Mouse (Mus musculus): ENCODE data around the gene Frmd8. TPM values are rescaled to one million over a fixed set of nuclear protein-coding genes. Genes with fewer than 3 reads are reported as not detected.

Gene Frmd8
- total and polyA plus RNA-seq, 3 experiments, result 22.8 to 34.4 TPM; not detected in 1

DNA sequence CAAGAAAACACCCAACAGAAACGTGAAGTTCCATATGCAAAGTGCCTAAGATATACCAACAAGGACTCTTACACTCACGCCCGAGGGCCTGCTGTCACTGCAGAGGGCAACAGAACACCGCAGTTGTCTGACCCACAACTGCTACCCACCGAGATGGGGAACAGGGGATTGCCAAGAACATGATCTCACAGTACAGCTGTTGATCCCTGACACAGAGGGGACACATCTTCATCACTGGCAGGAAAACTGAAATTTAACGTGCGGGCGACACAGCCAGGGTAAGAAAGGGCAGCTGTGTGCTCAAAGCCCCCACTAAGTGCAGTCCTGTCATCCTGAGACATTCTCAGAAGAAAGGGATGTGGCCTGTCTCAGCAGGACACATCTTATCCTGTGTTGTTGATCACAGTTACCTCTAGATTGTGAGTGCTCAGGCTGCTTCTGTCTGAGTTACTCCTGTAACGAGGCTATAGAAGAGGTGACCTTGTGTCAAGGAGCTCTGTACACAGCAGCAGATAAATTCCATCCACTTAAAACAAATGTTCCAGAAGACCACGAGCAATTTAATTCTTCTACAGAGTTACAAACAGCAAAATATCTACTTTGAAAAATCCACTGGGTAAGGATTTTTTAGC is 38.0 kb downstream of the Frmd8 start:
- no peak overlapping the region for H3K9ac ChIP-seq (ENCODE audit: control insufficient read depth, low read depth, low read length, poor library complexity, severe bottlenecking)
- peaks cover 6 to 7% of the 10 kb centered on the region in 2 experiments; a peak in 3 of 4 replicates for H3K4me1 ChIP-seq (ENCODE audit: control insufficient read depth in 1 of 2, insufficient read depth in 2 of 2, low read length in 2 of 2)
- no peaks in the 10 kb centered on the region for H3K27me3 ChIP-seq (ENCODE audit: control insufficient read depth in 1 of 2, insufficient read depth in 2 of 2, low read length in 2 of 2)
- peaks cover 4% of the 10 kb centered on the region; the same call in 1 of the 2 replicates for H3K79me2 ChIP-seq (ENCODE audit: control insufficient read depth, insufficient read depth, low read length, poor library complexity)
- no peak overlapping the region for H3K4me3 ChIP-seq (ENCODE audit: control insufficient read depth in 1 of 2, insufficient read depth in 1 of 2, low read depth in 2 of 2, low read length in 2 of 2)
- TF ChIP-seq POLR2A (IDR thresholded peaks at IDR 0.05; ENCODE audit: control insufficient read depth in 1 of 2, insufficient read depth in 1 of 2, low read depth in 1 of 2, low read length in 2 of 2, poor library complexity in 1 of 2), result no peak
- peak; percentile 73; the same call in 1 of the 2 replicates for TF ChIP-seq POLR2AphosphoS5 (IDR thresholded peaks at IDR 0.05; ENCODE audit: borderline replicate concordance, low read depth, low read length)
- no peak for DNase-seq (ENCODE audit: low read depth, low spot score)
- no peak overlapping the region for H3K27ac ChIP-seq (ENCODE audit: control insufficient read depth, low read depth, low read length)
- H3K9me3 ChIP-seq (replicated peaks; ENCODE audit: insufficient read depth, low read length), result no peaks in the 10 kb centered on the region
- H3K36me3 ChIP-seq (ENCODE audit: control insufficient read depth in 1 of 2, insufficient read depth in 2 of 2, low read length in 2 of 2), result peaks cover 2 to 10% of the 10 kb centered on the region in 2 experiments; a peak in 3 of 4 replicates

DNA sequence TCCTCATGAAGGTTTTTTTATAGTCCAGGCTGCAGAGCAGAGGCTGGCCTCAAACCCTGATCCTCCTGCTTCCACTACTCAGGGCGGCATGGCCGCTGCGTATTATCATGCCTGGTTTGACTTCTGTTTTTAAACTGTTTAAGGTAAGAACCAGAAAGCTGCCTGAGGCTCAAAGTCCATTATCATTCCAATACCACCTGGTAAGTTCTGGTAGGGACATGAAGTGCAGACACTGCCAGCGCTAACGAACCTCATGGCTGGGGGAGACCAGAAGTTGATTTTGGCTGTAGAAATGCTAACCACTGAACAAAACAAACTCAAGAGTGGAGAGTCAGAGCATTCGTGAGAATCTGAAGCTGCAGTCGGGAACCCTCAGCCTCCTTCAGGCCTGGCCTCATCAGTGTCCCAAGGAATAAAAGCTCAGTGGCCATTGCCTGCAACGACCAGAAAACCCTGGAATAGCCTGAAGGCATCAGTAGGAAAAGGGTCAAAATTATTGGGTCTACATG is 39.1 kb downstream of the Frmd8 start:
- peaks cover 0 to 2% of the 10 kb centered on the region in 2 experiments; a peak in 2 of 4 replicates for H3K36me3 ChIP-seq (ENCODE audit: control insufficient read depth in 1 of 2, insufficient read depth in 2 of 2, low read length in 2 of 2)
- no peak overlapping the region for H3K27ac ChIP-seq (ENCODE audit: control insufficient read depth, low read depth, low read length)
- TF ChIP-seq ELF1 (IDR thresholded peaks at IDR 0.05; ENCODE audit: low read depth, low read length) (no peak), CHD2 (IDR thresholded peaks at IDR 0.05; ENCODE audit: low read length) (no peak), POLR2AphosphoS2 (IDR thresholded peaks at IDR 0.05; ENCODE audit: low read length) (no peak), MYC (IDR thresholded peaks at IDR 0.05; ENCODE audit: low read depth, low read length) (no peak), NELFE (IDR thresholded peaks at IDR 0.05; ENCODE audit: low read depth, low read length) (no peak), RAD21 (IDR thresholded peaks at IDR 0.05; ENCODE audit: low read depth, low read length) (no peak), CTCF (IDR thresholded peaks at IDR 0.05 in 2 of 3, conservative IDR thresholded peaks at IDR 0.05 in 1 of 3; ENCODE audit: control insufficient read depth in 1 of 3, insufficient read depth in 1 of 3, low read depth in 2 of 3, low read length in 3 of 3, poor library complexity in 1 of 3, severe bottlenecking in 1 of 3) (no peak), MEF2A (IDR thresholded peaks at IDR 0.05; ENCODE audit: extremely low read depth, insufficient replicate concordance, low read depth, low read length, poor library complexity, severe bottlenecking) (no peak), KAT2A (conservative IDR thresholded peaks at IDR 0.05; ENCODE audit: low read depth, low read length) (no peak), SMC3 (IDR thresholded peaks at IDR 0.05; ENCODE audit: low read depth, low read length) (no peak), SIN3A (IDR thresholded peaks at IDR 0.05; ENCODE audit: low read length) (no peak), JUND (IDR thresholded peaks at IDR 0.05; ENCODE audit: low read depth, low read length) (no peak), ETS1 (IDR thresholded peaks at IDR 0.05; ENCODE audit: low read depth, low read length) (no peak), NRF1 (IDR thresholded peaks at IDR 0.05; ENCODE audit: insufficient read depth, low read depth, low read length, poor library complexity, severe bottlenecking) (no peak), ZKSCAN1 (IDR thresholded peaks at IDR 0.05; ENCODE audit: low read depth, low read length) (no peak), MAFK (IDR thresholded peaks at IDR 0.05; ENCODE audit: borderline replicate concordance, low read depth, low read length) (no peak), USF1 (IDR thresholded peaks at IDR 0.05; ENCODE audit: low read depth, low read length) (no peak), TAL1 (IDR thresholded peaks at IDR 0.05; ENCODE audit: low read length) (no peak), USF2 (IDR thresholded peaks at IDR 0.05; ENCODE audit: borderline replicate concordance in 1 of 2, insufficient read depth in 1 of 2, low read depth in 1 of 2, low read length in 2 of 2) (no peak), E2F4 (IDR thresholded peaks at IDR 0.05; ENCODE audit: borderline replicate concordance, low read depth, low read length) (no peak)
- no peaks in the 10 kb centered on the region for H3K9me3 ChIP-seq (replicated peaks; ENCODE audit: insufficient read depth, low read length)
- H3K4me3 ChIP-seq (ENCODE audit: control insufficient read depth in 1 of 2, insufficient read depth in 1 of 2, low read depth in 2 of 2, low read length in 2 of 2), result no peak overlapping the region
- DNase-seq (ENCODE audit: low read depth, low spot score), result no peak
- peaks cover 0 to 6% of the 10 kb centered on the region in 2 experiments; a peak in 2 of 4 replicates for H3K4me1 ChIP-seq (ENCODE audit: control insufficient read depth in 1 of 2, insufficient read depth in 2 of 2, low read length in 2 of 2)
- no peak overlapping the region for H3K9ac ChIP-seq (ENCODE audit: control insufficient read depth, low read depth, low read length, poor library complexity, severe bottlenecking)
- H3K79me2 ChIP-seq (ENCODE audit: control insufficient read depth, insufficient read depth, low read length, poor library complexity), result no peaks in the 10 kb centered on the region
- no peaks in the 10 kb centered on the region for H3K27me3 ChIP-seq (ENCODE audit: control insufficient read depth in 1 of 2, insufficient read depth in 2 of 2, low read length in 2 of 2)
